Mouse (Mus musculus) cerebellum, adult 9-10 months (tissue): Measurements from ENCODE around the gene Aqp1.

Experiments used
- DNase-seq: peaks from one replicate; pipeline ENCODE4 v3.0.0; 2022

Aqp1 gene

GRCm38 (mm10) chr6:55335989-55336514 lies at the start of gene Aqp1:
TSS of gene Aqp1 (plus strand) at chr6:55336432.
- no peak for DNase-seq

GRCm38 (mm10) chr6:55288007-55288602 lies 48.1 kb upstream of the Aqp1 start:
- no peak for DNase-seq

GRCm38 (mm10) chr6:55294549-55295131 lies 41.6 kb upstream of the Aqp1 start:
- DNase-seq = no peak

- DNase-seq = no peak
These were observed 40.9 kb upstream of the Aqp1 start for GRCm38 (mm10) chr6:55295325-55295724.

GRCm38 (mm10) chr6:55299482-55299881 lies 36.8 kb upstream of the Aqp1 start:
- no peak for DNase-seq

- no peak for DNase-seq
These were observed 36.3 kb upstream of the Aqp1 start for GRCm38 (mm10) chr6:55299917-55300316.

- DNase-seq = no peak
These were observed 35.5 kb upstream of the Aqp1 start for GRCm38 (mm10) chr6:55300704-55301103.

- DNase-seq = no peak
These were observed 26.1 kb upstream of the Aqp1 start for GRCm38 (mm10) chr6:55310179-55310578.

- no peak for DNase-seq
These were observed 24.3 kb upstream of the Aqp1 start for GRCm38 (mm10) chr6:55311962-55312361.

GRCm38 (mm10) chr6:55313893-55314292 lies 22.3 kb upstream of the Aqp1 start:
- DNase-seq = no peak

GRCm38 (mm10) chr6:55314628-55315027 lies 21.6 kb upstream of the Aqp1 start:
- DNase-seq = no peak

GRCm38 (mm10) chr6:55318597-55318996 lies 17.6 kb upstream of the Aqp1 start:
- no peak for DNase-seq

- no peak for DNase-seq
These were observed 16.4 kb upstream of the Aqp1 start for GRCm38 (mm10) chr6:55319585-55320551.

- no peak for DNase-seq
These were observed 15.3 kb upstream of the Aqp1 start for GRCm38 (mm10) chr6:55320894-55321293.

GRCm38 (mm10) chr6:55321518-55321917 lies 14.7 kb upstream of the Aqp1 start:
- no peak for DNase-seq

GRCm38 (mm10) chr6:55322980-55323379 lies 13.3 kb upstream of the Aqp1 start:
- no peak for DNase-seq

GRCm38 (mm10) chr6:55323908-55324634 lies 12.2 kb upstream of the Aqp1 start:
- DNase-seq = no peak

- no peak for DNase-seq
These were observed 11.4 kb upstream of the Aqp1 start for GRCm38 (mm10) chr6:55324785-55325184.

GRCm38 (mm10) chr6:55326299-55326698 lies 9.9 kb upstream of the Aqp1 start:
- DNase-seq = no peak

GRCm38 (mm10) chr6:55327326-55327725 lies 8.9 kb upstream of the Aqp1 start:
- no peak for DNase-seq

GRCm38 (mm10) chr6:55328179-55328578 lies 8.1 kb upstream of the Aqp1 start:
- DNase-seq = no peak

- DNase-seq = no peak
These were observed 4.9 kb upstream of the Aqp1 start for GRCm38 (mm10) chr6:55331315-55331714.
